Mouse (Mus musculus) heart, postnatal 14 days (tissue): ENCODE results near the gene Wasf2. TPM values are rescaled to one million over a fixed set of nuclear protein-coding genes. Genes with fewer than 3 reads are reported as not detected.

Experiments used
- DNase-seq, 2 experiments: peaks; one replicate each; pipeline ENCODE4 v3.0.0; 2021 to 2022
- intact Hi-C: fragments of 180-260 bp; cut with DNase I; formaldehyde crosslinking; loops from one replicate; pipeline ENCODE4 v1.15.1; 2025
- total RNA-seq, 2 experiments: library from RNA; stranded (reverse); gene quantifications; 2 replicates each; pipeline ENCODE4 v1.2.3; 2021

Wasf2 gene
- total RNA-seq, 2 experiments from 2014 or later: 133 to 135 TPM

GRCm38 (mm10) chr4:133118775-133119375, 11.4 kb upstream of the Wasf2 start:
- DNase-seq: no peak
- intact Hi-C loops: loop anchor here (5.0 to 10.0 kb wide), 2 partner anchors 62 to 104 kb away; partner anchors contain the start of gene Ahdc1

GRCm38 (mm10) chr4:133119579-133119978, 10.7 kb upstream of the Wasf2 start:
- intact Hi-C loops: loop anchor here (5.0 to 10.0 kb wide), 2 partner anchors 62 to 105 kb away; partner anchors contain the start of gene Ahdc1
- no peak for DNase-seq

- DNase-seq: no peak
- intact Hi-C loops: no loop called here
These were observed 9.4 kb upstream of the Wasf2 start for GRCm38 (mm10) chr4:133120833-133121321.

- intact Hi-C loops: no loop called here
- no peak for DNase-seq
These were observed 8.9 kb upstream of the Wasf2 start for GRCm38 (mm10) chr4:133121416-133121815.

- intact Hi-C loops: no loop called here
These were observed 8.2 kb upstream of the Wasf2 start for GRCm38 (mm10) chr4:133121974-133122637.

GRCm38 (mm10) chr4:133127079-133127478, 3.2 kb upstream of the Wasf2 start:
- intact Hi-C loops: no loop called here
- DNase-seq: no peak

More at GRCm38 (mm10) chr4:133121974-133122637, 8.2 kb upstream of the Wasf2 start:
- no peak for DNase-seq

- intact Hi-C loops: no loop called here
- no peak for DNase-seq
These were observed 2.4 kb upstream of the Wasf2 start for GRCm38 (mm10) chr4:133127894-133128293.

GRCm38 (mm10) chr4:133129391-133129790, 914 bp upstream of the Wasf2 start:
- no peak for DNase-seq
- intact Hi-C loops: no loop called here

- no peak for DNase-seq
These were observed 811 bp downstream of the Wasf2 start for GRCm38 (mm10) chr4:133130890-133131741.

GRCm38 (mm10) chr4:133132027-133132426, 1.7 kb downstream of the Wasf2 start:
- peak; percentile 55 to 60 for DNase-seq
- intact Hi-C loops: loop anchor here (5.0 kb wide), 1 partner anchor 40 kb away; no protein-coding TSS in a partner anchor

More at GRCm38 (mm10) chr4:133130890-133131741, 811 bp downstream of the Wasf2 start:
- intact Hi-C loops: loop anchor here (1.0 to 5.0 kb wide), 2 partner anchors 41 to 120 kb away; partner anchors contain the start of gene Ahdc1

GRCm38 (mm10) chr4:133136946-133137345, 6.6 kb downstream of the Wasf2 start:
- DNase-seq: no peak
- intact Hi-C loops: no loop called here

GRCm38 (mm10) chr4:133138971-133139370, 8.7 kb downstream of the Wasf2 start:
- intact Hi-C loops: no loop called here
- no peak for DNase-seq

GRCm38 (mm10) chr4:133155006-133155405, 24.7 kb downstream of the Wasf2 start:
- no peak for DNase-seq
- intact Hi-C loops: no loop called here

GRCm38 (mm10) chr4:133155726-133156125, 25.4 kb downstream of the Wasf2 start:
- intact Hi-C loops: no loop called here
- no peak for DNase-seq

- intact Hi-C loops: no loop called here
These were observed 26.1 kb downstream of the Wasf2 start for GRCm38 (mm10) chr4:133156422-133156821.

GRCm38 (mm10) chr4:133156831-133157230, 26.5 kb downstream of the Wasf2 start:
- intact Hi-C loops: no loop called here

More at GRCm38 (mm10) chr4:133156422-133156821, 26.1 kb downstream of the Wasf2 start:
- DNase-seq: no peak

GRCm38 (mm10) chr4:133159127-133159526, 28.8 kb downstream of the Wasf2 start:
- intact Hi-C loops: no loop called here
- no peak for DNase-seq

More at GRCm38 (mm10) chr4:133156831-133157230, 26.5 kb downstream of the Wasf2 start:
- no peak for DNase-seq

- intact Hi-C loops: no loop called here
These were observed 29.3 kb downstream of the Wasf2 start for GRCm38 (mm10) chr4:133159646-133160045.

GRCm38 (mm10) chr4:133160211-133160610, 29.9 kb downstream of the Wasf2 start:
- no peak for DNase-seq
- intact Hi-C loops: no loop called here

More at GRCm38 (mm10) chr4:133159646-133160045, 29.3 kb downstream of the Wasf2 start:
- DNase-seq: no peak

GRCm38 (mm10) chr4:133160821-133161220, 30.5 kb downstream of the Wasf2 start:
- intact Hi-C loops: no loop called here
- DNase-seq: no peak
